Mouse (Mus musculus): ENCODE measurements at regions not wholly inside any gene's neighbourhood (a gene's known extent, or its start where the extent isn't known, plus 50 kb on each side); places are given as distances from the start of the nearest gene placed in this dataset.

DNA sequence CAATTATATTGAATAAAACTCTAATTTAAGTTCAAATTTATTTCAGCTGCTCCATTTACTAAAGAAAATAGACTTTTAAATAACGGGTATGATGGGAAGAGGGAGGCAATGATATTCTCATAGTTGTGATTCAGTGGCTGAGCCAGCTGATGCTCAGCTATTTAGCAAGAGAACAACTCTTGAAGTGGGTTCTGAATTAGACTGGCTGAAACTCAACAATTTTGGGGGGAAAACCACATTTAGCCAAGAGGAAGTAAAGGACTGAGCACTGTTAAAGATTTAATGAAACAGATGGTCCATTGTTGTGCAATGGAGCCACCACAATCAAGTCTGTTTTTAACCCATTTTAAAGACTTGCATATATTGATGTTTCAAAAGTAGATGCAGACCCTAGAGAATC, 1193.0 kb downstream of the D3Ertd751e start:
- TF ChIP-seq CTCF (IDR thresholded peaks at IDR 0.05; ENCODE audit: low read depth): no peak
- TF ChIP-seq EP300 (IDR thresholded peaks at IDR 0.05; ENCODE audit: low read depth): no peak

Measured in liver, postnatal 0 days (tissue).